Mouse (Mus musculus) neural tube, postnatal 0 days (tissue): ENCODE measurements around the gene 1600014C23Rik. TPM values are rescaled to one million over a fixed set of nuclear protein-coding genes. Genes with fewer than 3 reads are reported as not detected.

Experiments used
- polyA plus RNA-seq: library from polyadenylated mRNA; unstranded; fragments of >200 nt; fragmentation: Nextera tagmentation; extraction: Ambion mirVana; gene quantifications from 2 replicates; pipeline ENCODE4 v1.2.1, GENCODE M21; 2015

1600014C23Rik gene
- polyA plus RNA-seq = 0.44 TPM in 1 of 2 replicates, not detected in the other

DNA sequence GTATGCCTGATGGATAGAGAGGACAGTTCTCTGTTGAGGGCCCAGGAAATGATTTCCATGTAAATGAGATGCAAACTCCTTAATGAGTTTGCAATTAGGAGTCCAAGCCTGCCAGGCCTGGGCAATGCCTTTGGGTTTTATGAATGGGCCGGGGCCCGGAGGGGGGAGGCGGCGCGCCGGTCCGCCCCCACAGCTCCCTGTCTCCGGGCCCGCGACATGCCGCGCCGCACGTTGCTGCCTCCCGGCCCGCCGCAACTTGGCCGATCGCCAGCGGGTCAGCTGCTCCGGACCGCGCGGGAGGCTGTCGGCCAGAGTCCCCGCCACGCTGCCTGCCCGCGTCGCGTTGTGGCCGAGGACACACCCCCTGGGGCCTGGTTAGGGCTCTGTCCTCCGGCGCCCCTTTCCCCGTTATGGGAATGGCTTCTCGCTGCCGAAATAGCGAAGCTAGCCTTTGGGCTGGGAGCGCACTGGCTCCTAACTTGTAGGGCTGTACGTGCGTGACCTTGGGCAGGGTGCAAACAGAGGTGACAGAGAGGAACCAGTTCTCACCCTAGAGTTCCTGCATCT lies at the start of gene 1600014C23Rik:
TSS of gene 1600014C23Rik (minus strand) at position 110 of the 567 bp plus-strand sequence.

DNA sequence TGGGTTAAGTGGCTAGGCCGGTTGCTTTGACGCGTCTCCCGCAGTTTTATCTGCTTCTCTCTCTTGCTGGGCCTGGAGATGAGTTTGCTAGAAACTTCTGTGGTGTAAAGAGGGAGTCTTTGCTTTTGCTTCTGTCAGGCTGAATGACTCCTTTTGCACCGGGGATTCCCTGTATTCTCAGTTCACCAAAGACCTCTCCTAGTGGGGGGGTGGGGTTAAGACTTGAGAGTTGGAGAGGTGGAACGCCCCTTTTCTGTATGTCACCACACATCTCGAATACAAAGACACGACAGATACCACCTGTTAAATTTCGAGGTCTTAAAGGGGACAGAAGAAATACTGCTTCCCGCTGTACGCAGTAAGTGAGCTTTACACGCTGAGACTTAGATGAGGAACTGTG lies 46.9 kb downstream of the 1600014C23Rik start, which contains the start of gene Tmem63b:
TSS of gene Tmem63b (minus strand) at position 190 of the 400 bp plus-strand sequence.

DNA sequence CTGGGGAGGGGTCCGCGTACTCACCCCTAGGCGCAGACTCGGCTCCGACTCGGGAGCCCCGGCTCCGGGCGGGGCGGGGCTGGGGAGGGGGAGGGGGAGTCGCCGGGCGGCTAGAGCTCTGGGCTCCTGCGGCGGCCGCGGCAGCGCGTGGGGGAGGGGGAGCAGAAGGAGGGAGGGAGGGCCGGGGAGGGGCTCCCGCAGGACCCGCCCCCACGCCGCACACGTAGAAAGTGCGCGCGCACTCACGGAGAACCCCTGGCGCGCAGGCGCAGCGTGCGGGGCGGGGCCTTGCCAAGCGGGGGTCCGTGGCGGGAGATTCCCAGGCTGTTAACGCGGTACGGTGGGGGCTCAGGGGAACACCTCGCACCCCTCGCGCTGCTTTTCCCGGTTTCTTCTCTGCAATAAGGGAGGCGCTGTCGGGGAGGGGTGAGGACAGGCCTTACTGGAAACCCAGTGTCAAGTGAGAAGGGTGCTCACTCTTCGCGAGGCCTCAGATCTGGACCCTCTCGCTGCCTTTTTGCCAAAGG lies 47.5 kb downstream of the 1600014C23Rik start, which contains the start of gene Mrpl14:
TSS of gene Mrpl14 (plus strand) at position 230 of the 527 bp plus-strand sequence.

Other genes starting within 250 kb of the 1600014C23Rik start
- gene Aars2, start 227.0 kb downstream of the 1600014C23Rik start, polyA plus RNA-seq = 13.2 and 15.3 TPM in 2 replicates
- gene Tcte1, start 210.4 kb downstream of the 1600014C23Rik start, polyA plus RNA-seq = 3.4 and 5.1 TPM in 2 replicates
- 20.9 and 21.1 TPM in 2 replicates for gene Tmem151b, start 184.2 kb downstream of the 1600014C23Rik start, polyA plus RNA-seq
- gene Nfkbie, start 178.1 kb downstream of the 1600014C23Rik start, polyA plus RNA-seq = 4.0 and 4.4 TPM in 2 replicates
- gene Slc35b2, start 170.0 kb downstream of the 1600014C23Rik start, polyA plus RNA-seq = 89.0 and 94.0 TPM in 2 replicates
- gene Hsp90ab1, start 160.6 kb downstream of the 1600014C23Rik start, polyA plus RNA-seq = 1,341 and 1,373 TPM in 2 replicates
- gene Slc29a1, start 134.2 kb downstream of the 1600014C23Rik start, polyA plus RNA-seq = 34.0 and 38.0 TPM in 2 replicates
- not detected in 2 replicates for gene Mymx, start 131.7 kb downstream of the 1600014C23Rik start, polyA plus RNA-seq
- 0.09 and 0.26 TPM in 2 replicates for gene Capn11, start 74.5 kb downstream of the 1600014C23Rik start, polyA plus RNA-seq
- 144 and 145 TPM in 2 replicates for gene Mrpl14, start 47.5 kb downstream of the 1600014C23Rik start, polyA plus RNA-seq
- gene Tmem63b, start 46.9 kb downstream of the 1600014C23Rik start, polyA plus RNA-seq = 121 and 132 TPM in 2 replicates